In genomic region chr14:25631481-25631880, GRCm38 (mm10) we compare ENCODE assay signal across 17 mouse cellular contexts.
DNase-seq lines count a peak whose midpoint lies in the region; ATAC-seq and TF ChIP-seq lines count a peak whose summit lies in the region.
"Had no signal": no experiment of that assay in that cellular context is flagged by ENCODE, and none has a peak within 500 bp of the region (broad histone marks: within the 10 kb centered on the region; RNA-seq: fewer than 3 reads in every experiment).

No protein-coding gene starts in this region.

- 0 out of 2 replicates have a peak overlapping the region, but pooled peaks have one; percentile 5 for H3K9ac ChIP-seq in heart, adult 2 months (ENCODE audit: low read depth, low read length)
- no peak overlapping the region for H3K9ac ChIP-seq in hindbrain, embryonic 12.5 days
- no peak overlapping the region for H3K9ac ChIP-seq in CH12.LX (ENCODE audit: insufficient read depth, low read depth)
- H3K9ac ChIP-seq: hindbrain, embryonic 15.5 days; limb, embryonic 12.5 days; liver, embryonic 13.5 days had no signal

- dilution Hi-C loops in CH12.LX (cut with MboI; ENCODE audit: extremely low pct_ligation_motif_present, extremely low pct_unique_long_range_greater_than_20kb, low sequenced_read_pairs): no loop called here

- DNase-seq in heart, adult 2 months: peak in 1 of 2 experiments; percentile 33
- DNase-seq in heart, postnatal 36 days: no peak
- DNase-seq in hindbrain, embryonic 10.5 days (ENCODE audit: low spot score): no peak
- no peak for DNase-seq in CH12.LX (ENCODE audit: extremely low read depth)
- peak; percentile 66 to 81 for DNase-seq in cerebellum, adult 2 months
- DNase-seq in thymus, postnatal 10 days (ENCODE audit: low spot score in 2 of 2): no peak
- no peak for DNase-seq in right cerebral cortex, adult 2 months (ENCODE audit: low spot score in 2 of 2)
- DNase-seq: kidney, postnatal 10 days; liver, embryonic 13.5 days; right cerebral cortex, postnatal 4 days had no signal

- ATAC-seq in hindbrain, embryonic 12.5 days (ENCODE audit: low FRiP score): no peak
- ATAC-seq: forebrain, embryonic 16.5 days; intestine, postnatal 0 days had no signal

- no peak overlapping the region for H3K4me3 ChIP-seq in heart, adult 2 months
- no peak overlapping the region for H3K4me3 ChIP-seq in hindbrain, embryonic 12.5 days
- no peak overlapping the region for H3K4me3 ChIP-seq in hindbrain, embryonic 10.5 days
- H3K4me3 ChIP-seq in CH12.LX (replicated peaks in 1 of 3; ENCODE audit: low read depth in 2 of 3, low read length in 2 of 3, poor library complexity in 1 of 3): no peak overlapping the region
- H3K4me3 ChIP-seq in cerebellum, adult 2 months (replicated peaks; ENCODE audit: insufficient read depth, low read depth, low read length): no peak overlapping the region
- H3K4me3 ChIP-seq: erythroblast, embryonic 14.5 days; hindbrain, embryonic 15.5 days; limb, embryonic 12.5 days; liver, embryonic 13.5 days had no signal

- H3K27ac ChIP-seq in heart, adult 2 months: peak overlapping the region; percentile 82
- H3K27ac ChIP-seq in hindbrain, embryonic 12.5 days: 0 out of 2 replicates have a peak overlapping the region, but pooled peaks have one; percentile 23
- H3K27ac ChIP-seq in hindbrain, embryonic 10.5 days: no peak overlapping the region
- peak overlapping the region; percentile 24; the same call in 1 of the 2 replicates for H3K27ac ChIP-seq in CH12.LX (ENCODE audit: insufficient read depth, low read depth)
- H3K27ac ChIP-seq in cerebellum, adult 2 months (ENCODE audit: insufficient read depth, low read length): peak overlapping the region; percentile 68; the same call in 1 of the 2 replicates
- H3K27ac ChIP-seq: hindbrain, embryonic 15.5 days; liver, embryonic 13.5 days had no signal

- no peak for TF ChIP-seq CTCF in heart, adult 2 months (IDR thresholded peaks at IDR 0.05)
- TF ChIP-seq CTCF in CH12.LX (conservative IDR thresholded peaks at IDR 0.05 in 1 of 2, IDR thresholded peaks at IDR 0.05 in 1 of 2; ENCODE audit: low read depth in 2 of 2, low read length in 2 of 2): no peak
- TF ChIP-seq CTCF in cerebellum, adult 2 months (IDR thresholded peaks at IDR 0.05; ENCODE audit: borderline replicate concordance, insufficient read depth, low read depth, low read length): no peak

- H3K36me3 ChIP-seq in heart, adult 2 months (ENCODE audit: control insufficient read depth, insufficient read depth, low read length): peaks cover 4% of the 10 kb centered on the region
- H3K36me3 ChIP-seq in hindbrain, embryonic 12.5 days: peaks cover 38% of the 10 kb centered on the region
- H3K36me3 ChIP-seq in hindbrain, embryonic 10.5 days: peaks cover 90% of the 10 kb centered on the region
- H3K36me3 ChIP-seq in CH12.LX (replicated peaks in 1 of 2; ENCODE audit: control insufficient read depth in 1 of 2, insufficient read depth in 1 of 2, low read length in 1 of 2): peaks cover 12 to 77% of the 10 kb centered on the region in 2 experiments
- H3K36me3 ChIP-seq: G1E had no signal

- H3K4me1 ChIP-seq in heart, adult 2 months (ENCODE audit: control insufficient read depth, insufficient read depth, low read length): peaks cover 53% of the 10 kb centered on the region
- H3K4me1 ChIP-seq in hindbrain, embryonic 12.5 days: peaks cover 70% of the 10 kb centered on the region
- H3K4me1 ChIP-seq in hindbrain, embryonic 10.5 days (replicated peaks): peaks cover 72% of the 10 kb centered on the region
- peaks cover 57 to 99% of the 10 kb centered on the region in 2 experiments for H3K4me1 ChIP-seq in CH12.LX (ENCODE audit: control insufficient read depth in 1 of 2, insufficient read depth in 2 of 2)
- peaks cover 92% of the 10 kb centered on the region for H3K4me1 ChIP-seq in cerebellum, adult 2 months (ENCODE audit: control insufficient read depth, insufficient read depth, low read length)

- no peak for TF ChIP-seq EP300 in heart, adult 2 months (IDR thresholded peaks at IDR 0.05; ENCODE audit: insufficient read depth, low read depth, low read length)
- TF ChIP-seq EP300 in CH12.LX (IDR thresholded peaks at IDR 0.05; ENCODE audit: low read length): no peak

- no peaks in the 10 kb centered on the region for H3K79me2 ChIP-seq in heart, adult 2 months (replicated peaks; ENCODE audit: control insufficient read depth, insufficient read depth, low read length)
- H3K79me2 ChIP-seq in CH12.LX (replicated peaks; ENCODE audit: control insufficient read depth, extremely low read depth, insufficient read depth, poor library complexity, severe bottlenecking): 0 out of 2 replicates have a peak, but pooled peaks cover 5% of the 10 kb centered on the region

- intact Hi-C loops in heart, adult 2 months (cut with DNase I): no loop called here
- intact Hi-C loops in heart, postnatal 36 days (cut with DNase I): no loop called here

- no peak for TF ChIP-seq POLR2A in heart, adult 2 months (IDR thresholded peaks at IDR 0.05; ENCODE audit: insufficient read depth, low read depth, low read length)
- no peak for TF ChIP-seq POLR2A in CH12.LX (IDR thresholded peaks at IDR 0.05; ENCODE audit: low read depth, low read length)
- TF ChIP-seq POLR2A in cerebellum, adult 2 months (IDR thresholded peaks at IDR 0.05; ENCODE audit: borderline replicate concordance, insufficient read depth, low read length): no peak

- no peaks in the 10 kb centered on the region for H3K27me3 ChIP-seq in heart, adult 2 months (ENCODE audit: control insufficient read depth, insufficient read depth, low read length)
- H3K27me3 ChIP-seq in hindbrain, embryonic 12.5 days: no peaks in the 10 kb centered on the region
- H3K27me3 ChIP-seq in hindbrain, embryonic 10.5 days (ENCODE audit: insufficient read depth, poor library complexity, severe bottlenecking): no peaks in the 10 kb centered on the region
- no peaks in the 10 kb centered on the region for H3K27me3 ChIP-seq in CH12.LX (replicated peaks)
- no peaks in the 10 kb centered on the region for H3K27me3 ChIP-seq in cerebellum, adult 2 months (ENCODE audit: control insufficient read depth, insufficient read depth, low read length)
- H3K27me3 ChIP-seq: hindbrain, embryonic 15.5 days; limb, embryonic 12.5 days; liver, embryonic 13.5 days had no signal

- H3K4me2 ChIP-seq in hindbrain, embryonic 12.5 days (replicated peaks): no peak overlapping the region
- H3K4me2 ChIP-seq in CH12.LX (ENCODE audit: insufficient read depth, low read depth, poor library complexity, severe bottlenecking): no peak overlapping the region
- H3K4me2 ChIP-seq: hindbrain, embryonic 15.5 days; limb, embryonic 12.5 days; liver, embryonic 13.5 days had no signal

- TF ChIP-seq RAD21 in CH12.LX (IDR thresholded peaks at IDR 0.05; ENCODE audit: low read depth, low read length): no peak

- in situ Hi-C loops in CH12.LX (cut with MboI; ENCODE audit: low pct_ligation_motif_present, low pct_unique_long_range_greater_than_20kb, low sequenced_read_pairs): no loop called here

- 37% methylated on average over 6 of the region's 6 CpGs for WGBS in heart, adult 2 months
- 92% methylated on average over 6 of the region's 6 CpGs for WGBS in hindbrain, embryonic 12.5 days
- WGBS in hindbrain, embryonic 10.5 days: 92% methylated on average over 6 of the region's 6 CpGs
- WGBS in cerebellum, adult 2 months: 4% methylated on average over 6 of the region's 6 CpGs

- H3K9me3 ChIP-seq in hindbrain, embryonic 12.5 days (replicated peaks): no peaks in the 10 kb centered on the region
- H3K9me3 ChIP-seq in hindbrain, embryonic 10.5 days: no peaks in the 10 kb centered on the region
- no peaks in the 10 kb centered on the region for H3K9me3 ChIP-seq in CH12.LX (replicated peaks; ENCODE audit: low read length)
- H3K9me3 ChIP-seq: hindbrain, embryonic 15.5 days; limb, embryonic 12.5 days; liver, embryonic 13.5 days had no signal

TF ChIP-seq in CH12.LX, 34 proteins besides CTCF, POLR2A, EP300 and RAD21:
- TF ChIP-seq ZKSCAN1 (IDR thresholded peaks at IDR 0.05; ENCODE audit: borderline replicate concordance, low read depth, low read length): no peak
- TF ChIP-seq MXI1 (IDR thresholded peaks at IDR 0.05; ENCODE audit: low read depth, low read length): no peak
- no peak for TF ChIP-seq ZNF384 (IDR thresholded peaks at IDR 0.05; ENCODE audit: low read depth, low read length)
- TF ChIP-seq TCF12 (IDR thresholded peaks at IDR 0.05; ENCODE audit: low read depth, low read length): no peak
- TF ChIP-seq ZMIZ1 (IDR thresholded peaks at IDR 0.05; ENCODE audit: low read depth, low read length): no peak
- no peak for TF ChIP-seq MEF2A (IDR thresholded peaks at IDR 0.05; ENCODE audit: borderline replicate concordance, low read depth, low read length)
- TF ChIP-seq NRF1 (IDR thresholded peaks at IDR 0.05; ENCODE audit: low read depth, low read length): no peak
- TF ChIP-seq POLR2AphosphoS2 (IDR thresholded peaks at IDR 0.05; ENCODE audit: low read depth, low read length): no peak
- TF ChIP-seq ELF1 (IDR thresholded peaks at IDR 0.05; ENCODE audit: low read depth, low read length): no peak
- no peak for TF ChIP-seq IRF4 (IDR thresholded peaks at IDR 0.05; ENCODE audit: low read depth, low read length)
- TF ChIP-seq NELFE (IDR thresholded peaks at IDR 0.05; ENCODE audit: low read depth, low read length): no peak
- TF ChIP-seq GABPA (IDR thresholded peaks at IDR 0.05; ENCODE audit: insufficient replicate concordance, low read depth, low read length): no peak
- TF ChIP-seq UBTF (IDR thresholded peaks at IDR 0.05; ENCODE audit: low read depth, low read length): no peak
- no peak for TF ChIP-seq TBP (conservative IDR thresholded peaks at IDR 0.05; ENCODE audit: low read depth, low read length)
- no peak for TF ChIP-seq E2F4 (IDR thresholded peaks at IDR 0.05; ENCODE audit: insufficient replicate concordance, low read depth, low read length)
- no peak for TF ChIP-seq SMC3 (IDR thresholded peaks at IDR 0.05; ENCODE audit: low read depth, low read length)
- no peak for TF ChIP-seq KAT2A (IDR thresholded peaks at IDR 0.05; ENCODE audit: insufficient replicate concordance, low read length)
TF ChIP-seq in CH12.LX: peak in this region for 0.

Comparison
In these comparisons a context has a peak if more than half of its experiments do, and no peak if none do; other contexts are left out.
1. DNase-seq: peak in cerebellum, adult 2 months (2 of 2); none in heart, postnatal 36 days (0 of 2), hindbrain, embryonic 10.5 days (single experiment), CH12.LX (single experiment), thymus, postnatal 10 days (0 of 2) and right cerebral cortex, adult 2 months (0 of 2).